Mouse (Mus musculus) activated CD4-positive, CD25-positive, alpha-beta regulatory T cell, adult 9 weeks (primary cell): ENCODE data around the gene Atxn7l1. TPM values are rescaled to one million over a fixed set of nuclear protein-coding genes. Genes with fewer than 3 reads are reported as not detected.

Experiments used
- polyA plus RNA-seq: library from polyadenylated mRNA; unstranded; fragments of 100-300 nt; shearing (Covaris generic); gene quantifications from one replicate; pipeline ENCODE4 v1.2.1, GENCODE M21; 2017

The Atxn7l1 gene
- 106 TPM for polyA plus RNA-seq

GRCm38 (mm10) chr12:33147497-33148267 is at the start of gene Atxn7l1:
Atxn7l1 (plus strand) TSS chr12:33147693.

GRCm38 (mm10) chr12:33394804-33395623 is 247.5 kb downstream of the Atxn7l1 start, which contains the start of gene Efcab10:
Efcab10 (plus strand) TSS chr12:33394854.

Other genes starting within 250 kb of the Atxn7l1 start
- 73.1 TPM for gene Sypl, start 193.8 kb upstream of the Atxn7l1 start, polyA plus RNA-seq
- 0.75 TPM for gene Cdhr3, start 54.8 kb upstream of the Atxn7l1 start, polyA plus RNA-seq
- not detected for gene Efcab10, start 247.2 kb downstream of the Atxn7l1 start, polyA plus RNA-seq